Mouse (Mus musculus): ENCODE results near the gene Nkx2-3. TPM values are rescaled to one million over a fixed set of nuclear protein-coding genes. Genes with fewer than 3 reads are reported as not detected.

The Nkx2-3 gene
- polyA plus RNA-seq, 1 experiment: 0.04 TPM

- no peak for DNase-seq (ENCODE audit: extremely low spot score in 1 of 2, low spot score in 1 of 2)
These were observed 7.5 kb upstream of the Nkx2-3 start for GRCm38 (mm10) chr19:43604492-43605120.

GRCm38 (mm10) chr19:43605666-43606551, 6.2 kb upstream of the Nkx2-3 start:
- no peak for DNase-seq (ENCODE audit: extremely low spot score in 1 of 2, low spot score in 1 of 2)

GRCm38 (mm10) chr19:43606552-43607530, 5.3 kb upstream of the Nkx2-3 start:
- DNase-seq (ENCODE audit: extremely low spot score in 1 of 2, low spot score in 1 of 2): no peak

GRCm38 (mm10) chr19:43607842-43608680, 4.1 kb upstream of the Nkx2-3 start:
- DNase-seq (ENCODE audit: extremely low spot score in 1 of 2, low spot score in 1 of 2): no peak

- no peak for DNase-seq (ENCODE audit: extremely low spot score in 1 of 2, low spot score in 1 of 2)
These were observed 3.2 kb upstream of the Nkx2-3 start for GRCm38 (mm10) chr19:43608711-43609457.

GRCm38 (mm10) chr19:43609458-43610330, 2.4 kb upstream of the Nkx2-3 start:
- DNase-seq (ENCODE audit: extremely low spot score in 1 of 2, low spot score in 1 of 2): no peak

GRCm38 (mm10) chr19:43610341-43610848, 1.7 kb upstream of the Nkx2-3 start:
- no peak for DNase-seq (ENCODE audit: extremely low spot score in 1 of 2, low spot score in 1 of 2)

- no peak for DNase-seq (ENCODE audit: extremely low spot score in 1 of 2, low spot score in 1 of 2)
These were observed 1.0 kb upstream of the Nkx2-3 start for GRCm38 (mm10) chr19:43611110-43611509.

- no peak for DNase-seq (ENCODE audit: extremely low spot score in 1 of 2, low spot score in 1 of 2)
These were observed 564 bp upstream of the Nkx2-3 start for GRCm38 (mm10) chr19:43611561-43611960.

- DNase-seq (ENCODE audit: extremely low spot score in 1 of 2, low spot score in 1 of 2): no peak
These were observed 411 bp downstream of the Nkx2-3 start for GRCm38 (mm10) chr19:43612501-43612971.

GRCm38 (mm10) chr19:43613293-43614130, 1.4 kb downstream of the Nkx2-3 start:
- no peak for DNase-seq (ENCODE audit: extremely low spot score in 1 of 2, low spot score in 1 of 2)

- no peak for DNase-seq (ENCODE audit: extremely low spot score in 1 of 2, low spot score in 1 of 2)
These were observed 2.4 kb downstream of the Nkx2-3 start for GRCm38 (mm10) chr19:43614341-43615073.

GRCm38 (mm10) chr19:43615074-43615445, 2.9 kb downstream of the Nkx2-3 start:
- DNase-seq (ENCODE audit: extremely low spot score in 1 of 2, low spot score in 1 of 2): no peak

- no peak for DNase-seq (ENCODE audit: extremely low spot score in 1 of 2, low spot score in 1 of 2)
These were observed 3.7 kb downstream of the Nkx2-3 start for GRCm38 (mm10) chr19:43615571-43616414.

GRCm38 (mm10) chr19:43616415-43616861, 4.3 kb downstream of the Nkx2-3 start:
- DNase-seq (ENCODE audit: extremely low spot score in 1 of 2, low spot score in 1 of 2): no peak

All from frontal cortex, adult 2 months (tissue).